Mouse (Mus musculus) intestine, embryonic 14.5 days (tissue): ENCODE measurements at regions not wholly inside any gene's neighbourhood (a gene's known extent, or its start where the extent isn't known, plus 50 kb on each side); places are given as distances from the start of the nearest gene placed in this dataset.

ENCODE experiments used
- ATAC-seq: fragments of 200-750 bp; cut with Nextera tagmentation; replicated peaks from 2 replicates; pipeline ENCODE4 v1.8.0; 2017; ENCODE audit warnings: low read depth, moderate number of reproducible peaks, moderate TSS enrichment, moderate library complexity; ENCODE audit not compliant: low FRiP score, low TSS enrichment
- DNase-seq: peaks from one replicate; pipeline ENCODE4 v3.0.0-alpha.2; 2018; ENCODE audit warnings: low spot score
- H3K27ac ChIP-seq: fragments of 300-500 bp; sonication (generic); 2 replicates; pipeline ENCODE4 v1.5.1; 2014; ENCODE audit warnings: low read depth, mild to moderate bottlenecking, control low read depth
- H3K27me3 ChIP-seq: fragments of 300-500 bp; sonication (generic); replicated peaks from 2 replicates; pipeline ENCODE4 v1.6.1; 2014; ENCODE audit warnings: low read length, control low read depth; ENCODE audit not compliant: control insufficient read depth, insufficient read depth
- H3K36me3 ChIP-seq: fragments of 300-500 bp; sonication (generic); 2 replicates; pipeline ENCODE4 v1.6.1; 2014; ENCODE audit warnings: low read length, control low read depth; ENCODE audit not compliant: control insufficient read depth, insufficient read depth
- H3K4me1 ChIP-seq: fragments of 300-500 bp; sonication (generic); replicated peaks from 2 replicates; pipeline ENCODE4 v1.6.1; 2014; ENCODE audit warnings: low read length, control low read depth, mixed read lengths; ENCODE audit not compliant: control insufficient read depth, insufficient read depth
- H3K4me2 ChIP-seq: fragments of 300-500 bp; sonication (generic); 2 replicates; pipeline ENCODE4 v1.6.1; 2014; ENCODE audit warnings: low read length
- H3K4me3 ChIP-seq: fragments of 300-500 bp; sonication (generic); 2 replicates; pipeline ENCODE4 v1.5.1; 2014; ENCODE audit warnings: low read depth, low read length, control low read depth, mixed read lengths
- H3K9ac ChIP-seq: fragments of 300-500 bp; sonication (generic); 2 replicates; pipeline ENCODE4 v1.6.1; 2014; ENCODE audit warnings: mild to moderate bottlenecking, low read length
- H3K9me3 ChIP-seq: fragments of 300-500 bp; sonication (generic); 2 replicates; pipeline ENCODE4 v1.6.1; 2016; ENCODE audit warnings: low read length, control low read depth; ENCODE audit not compliant: control insufficient read depth
- WGBS: fragments of 180-500 bp; shearing (Covaris S2); extraction: QIAGEN DNeasy Blood & Tissue Kit; methylation state at CpG from one replicate; pipeline ENCODE4 v1.1.7; 2014; 5-methylcytosine and 5-hydroxymethylcytosine counted together

GRCm38 (mm10) chr14:102306332-102306731 lies 576.6 kb downstream of the Lmo7 start:
- 68% methylated on average over 6 of the region's 6 CpGs for WGBS
- no peaks in the 10 kb centered on the region for H3K9me3 ChIP-seq

GRCm38 (mm10) chr14:102302826-102303225 lies 573.1 kb downstream of the Lmo7 start:
- H3K27ac ChIP-seq = no peak overlapping the region
- no peak overlapping the region for H3K4me3 ChIP-seq
- DNase-seq (no peak), ATAC-seq (no peak)
- H3K4me2 ChIP-seq = no peak overlapping the region
- H3K9me3 ChIP-seq = no peaks in the 10 kb centered on the region
- no peaks in the 10 kb centered on the region for H3K27me3 ChIP-seq
- no peaks in the 10 kb centered on the region for H3K4me1 ChIP-seq
- H3K36me3 ChIP-seq = no peaks in the 10 kb centered on the region
- WGBS = 74% methylated on average over 2 of the region's 2 CpGs
- no peak overlapping the region for H3K9ac ChIP-seq

More at GRCm38 (mm10) chr14:102306332-102306731, 576.6 kb downstream of the Lmo7 start:
- Histone ChIP-seq H3K4me2 (no peak overlapping the region), H3K27ac (no peak overlapping the region), H3K9ac (no peak overlapping the region), H3K4me3 (no peak overlapping the region), H3K36me3 (no peaks in the 10 kb centered on the region), H3K27me3 (no peaks in the 10 kb centered on the region), H3K4me1 (no peaks in the 10 kb centered on the region)
- no peak for DNase-seq
- ATAC-seq = no peak

- Histone ChIP-seq H3K27ac (no peak overlapping the region), H3K4me2 (no peak overlapping the region), H3K4me1 (no peaks in the 10 kb centered on the region), H3K9me3 (no peaks in the 10 kb centered on the region), H3K36me3 (no peaks in the 10 kb centered on the region), H3K4me3 (no peak overlapping the region), H3K9ac (no peak overlapping the region), H3K27me3 (no peaks in the 10 kb centered on the region)
- no peak for ATAC-seq
- DNase-seq = no peak
- 92% methylated on average over 6 of the region's 6 CpGs for WGBS
Observed at GRCm38 (mm10) chr14:102300251-102300650, 570.5 kb downstream of the Lmo7 start.

GRCm38 (mm10) chr14:102291361-102291760 lies 561.6 kb downstream of the Lmo7 start:
- no peak overlapping the region for H3K4me3 ChIP-seq
- no peak overlapping the region for H3K9ac ChIP-seq
- ATAC-seq = no peak
- H3K27ac ChIP-seq = no peak overlapping the region
- DNase-seq = no peak
- no peaks in the 10 kb centered on the region for H3K4me1 ChIP-seq
- no peak overlapping the region for H3K4me2 ChIP-seq
- no peaks in the 10 kb centered on the region for H3K9me3 ChIP-seq
- WGBS = 97% methylated on average over 1 of the region's 1 CpGs
- no peaks in the 10 kb centered on the region for H3K36me3 ChIP-seq
- no peaks in the 10 kb centered on the region for H3K27me3 ChIP-seq

DNA sequence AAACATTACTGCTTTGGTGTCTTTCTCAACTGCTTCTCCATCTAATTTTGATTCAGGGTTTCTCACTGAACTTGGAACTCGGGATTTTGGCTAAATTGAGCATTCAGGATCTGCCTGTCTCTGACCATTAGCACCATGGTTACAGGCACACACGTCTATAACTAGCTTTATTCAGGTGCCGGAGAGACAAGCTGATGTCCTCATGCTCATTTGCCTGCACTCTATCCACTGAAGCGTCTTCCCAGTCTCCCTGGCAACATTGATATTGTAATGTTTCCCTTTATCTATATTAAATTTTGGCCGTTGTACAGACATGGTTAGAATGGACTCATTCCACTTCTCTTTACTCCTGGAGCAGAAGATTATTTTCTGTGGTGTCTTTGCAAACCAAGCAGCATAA lies 520.3 kb downstream of the Lmo7 start:
- DNase-seq (no peak), ATAC-seq (no peak)
- Histone ChIP-seq H3K27ac (no peak overlapping the region), H3K4me1 (no peaks in the 10 kb centered on the region), H3K4me3 (no peak overlapping the region), H3K4me2 (no peak overlapping the region), H3K36me3 (no peaks in the 10 kb centered on the region), H3K9me3 (no peaks in the 10 kb centered on the region), H3K27me3 (no peaks in the 10 kb centered on the region), H3K9ac (no peak overlapping the region)
- 82% methylated on average over 5 of the region's 5 CpGs for WGBS

- no peak for DNase-seq
- no peak for ATAC-seq
- Histone ChIP-seq H3K9ac (no peak overlapping the region), H3K27ac (no peak overlapping the region), H3K36me3 (no peaks in the 10 kb centered on the region), H3K4me2 (no peak overlapping the region), H3K4me3 (no peak overlapping the region), H3K27me3 (no peaks in the 10 kb centered on the region), H3K4me1 (no peaks in the 10 kb centered on the region), H3K9me3 (no peaks in the 10 kb centered on the region)
- 76% methylated on average over 2 of the region's 2 CpGs for WGBS
Observed at GRCm38 (mm10) chr14:102248581-102248980, 518.8 kb downstream of the Lmo7 start.

DNA sequence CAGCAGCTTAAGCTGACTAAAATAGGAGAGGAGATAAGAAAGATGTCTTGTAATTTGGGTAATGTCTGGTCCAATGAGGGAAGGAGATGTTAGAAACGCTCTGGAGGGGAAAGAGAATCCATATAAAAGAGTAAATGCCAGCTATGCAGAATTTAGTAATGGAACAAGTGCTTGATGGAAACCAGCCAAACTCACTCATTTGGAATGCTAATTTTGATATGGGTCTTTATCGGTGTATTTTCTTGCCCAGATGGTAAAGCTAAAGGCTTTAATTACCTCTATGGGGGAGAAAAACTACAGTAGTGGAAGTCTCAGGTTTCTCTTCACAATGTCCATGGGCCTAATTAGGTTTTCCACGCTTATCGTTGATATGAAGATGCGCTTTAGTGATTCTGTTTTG lies 518.3 kb downstream of the Lmo7 start:
- Histone ChIP-seq H3K4me1 (no peaks in the 10 kb centered on the region), H3K9ac (no peak overlapping the region), H3K36me3 (no peaks in the 10 kb centered on the region), H3K27ac (no peak overlapping the region), H3K27me3 (no peaks in the 10 kb centered on the region), H3K4me3 (no peak overlapping the region), H3K4me2 (no peak overlapping the region), H3K9me3 (no peaks in the 10 kb centered on the region)
- DNase-seq (no peak), ATAC-seq (no peak)
- 84% methylated on average over 5 of the region's 5 CpGs for WGBS

DNA sequence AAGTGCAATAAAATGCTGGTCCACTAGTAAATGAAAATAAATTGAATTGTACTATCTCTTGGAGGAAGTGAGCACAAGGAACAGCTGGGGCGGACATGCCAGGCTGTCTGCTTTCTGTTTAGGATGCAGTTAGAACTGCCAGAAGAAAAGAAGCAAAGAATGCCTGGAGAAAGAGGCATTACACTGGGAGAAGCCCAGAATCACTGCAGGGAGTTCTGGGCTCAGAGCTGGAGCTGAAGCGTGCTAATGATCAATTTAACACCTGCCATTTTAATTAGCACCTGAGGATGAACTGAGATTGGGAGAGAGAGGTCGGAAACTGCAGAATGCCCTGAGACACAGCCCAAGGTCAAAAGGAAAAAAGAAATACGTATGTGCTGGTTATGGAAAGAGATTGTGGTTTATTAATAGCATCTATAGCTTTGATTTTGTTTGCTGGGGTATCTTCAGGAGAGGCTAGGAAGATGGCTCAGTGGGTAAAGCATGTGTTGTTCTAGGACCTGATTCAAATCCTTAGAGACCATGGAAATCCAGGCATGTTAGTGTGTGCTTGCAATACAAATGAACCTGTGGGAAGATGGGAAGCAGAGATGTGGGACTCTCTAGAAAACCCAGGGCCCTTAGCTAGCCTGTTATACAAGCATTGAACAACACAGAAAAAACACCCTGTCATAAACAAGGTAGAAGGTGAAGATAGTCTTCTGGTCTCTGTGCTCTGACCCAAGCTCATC lies 514.2 kb downstream of the Lmo7 start:
- Histone ChIP-seq H3K36me3 (no peaks in the 10 kb centered on the region), H3K27ac (no peak overlapping the region), H3K9ac (no peak overlapping the region), H3K4me2 (no peak overlapping the region), H3K4me1 (no peaks in the 10 kb centered on the region), H3K27me3 (no peaks in the 10 kb centered on the region), H3K4me3 (no peak overlapping the region), H3K9me3 (no peaks in the 10 kb centered on the region)
- DNase-seq (no peak), ATAC-seq (no peak)
- 41% methylated on average over 4 of the region's 4 CpGs for WGBS
